Mouse (Mus musculus): Measurements from ENCODE around the gene Ccdc69.

DNA sequence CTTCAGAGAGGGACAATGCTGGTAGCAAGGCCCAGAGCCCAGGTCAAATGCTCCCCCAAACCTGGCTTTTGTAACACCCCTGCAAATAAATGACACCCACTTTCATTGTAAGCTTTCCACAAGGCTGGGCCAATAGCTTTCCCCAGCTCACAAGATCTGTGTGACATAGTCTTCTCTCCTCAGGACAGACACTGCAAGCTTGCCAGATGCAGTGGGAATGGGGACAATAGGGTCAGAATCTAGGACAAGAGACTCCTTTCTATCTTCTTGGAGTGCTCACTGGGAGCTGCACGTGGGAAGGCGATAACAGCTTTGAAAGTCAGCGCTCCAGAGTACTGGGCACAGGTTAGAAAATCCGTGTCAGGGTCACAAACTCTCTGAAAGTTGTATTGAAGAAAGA is 1.2 kb upstream of the Ccdc69 start:
- no peak for TF ChIP-seq CTCF (conservative IDR thresholded peaks at IDR 0.05; ENCODE audit: insufficient read depth, insufficient read length, low read depth, low read length)
- TF ChIP-seq POLR2A (IDR thresholded peaks at IDR 0.05; ENCODE audit: low read depth, low read length), result no peak

All from kidney, adult 2 months (tissue).